Mouse (Mus musculus): ENCODE results near the gene Rai1. TPM values are rescaled to one million over a fixed set of nuclear protein-coding genes. Genes with fewer than 3 reads are reported as not detected.

The Rai1 gene
- polyA plus RNA-seq, 2 experiments = 29.7 to 62.1 TPM

DNA sequence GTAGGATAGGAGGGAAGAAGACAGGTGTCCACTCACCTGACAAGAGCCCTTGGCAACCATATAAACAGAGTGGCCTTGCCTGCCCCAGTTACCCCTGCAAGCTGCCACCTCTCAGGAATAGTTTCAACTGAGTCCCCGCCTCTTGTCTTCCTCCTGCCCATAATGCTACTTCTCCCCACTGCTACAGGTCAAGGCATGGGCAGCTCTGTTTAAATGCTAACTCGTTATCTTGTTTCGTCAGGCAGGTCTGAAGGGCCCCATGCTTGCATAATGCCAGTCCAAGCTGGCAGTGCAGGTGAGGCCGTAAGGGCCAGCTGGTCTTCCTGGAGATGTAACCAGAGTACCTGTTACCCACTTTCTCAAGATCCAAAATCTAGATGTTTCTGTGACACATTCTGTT lies 41.4 kb downstream of the Rai1 start:
- no peak for TF ChIP-seq POLR2A (IDR thresholded peaks at IDR 0.05; ENCODE audit: borderline replicate concordance, extremely low read depth, insufficient read depth, insufficient read length)
- no peaks in the 10 kb centered on the region for H3K27me3 ChIP-seq (ENCODE audit: control insufficient read depth, insufficient read depth, low read length)
- H3K4me3 ChIP-seq (replicated peaks; ENCODE audit: low read length) = no peak overlapping the region
- H3K36me3 ChIP-seq (ENCODE audit: control insufficient read depth, insufficient read depth, low read length) = peaks cover 58% of the 10 kb centered on the region
- ATAC-seq (ENCODE audit: low FRiP score, low read depth) = no peak
- H3K9me3 ChIP-seq (ENCODE audit: control insufficient read depth, low read length) = no peaks in the 10 kb centered on the region
- no peak overlapping the region for H3K9ac ChIP-seq (ENCODE audit: low read depth, low read length, severe bottlenecking)
- no peak overlapping the region for H3K27ac ChIP-seq (replicated peaks; ENCODE audit: low read depth, low read length)
- DNase-seq (ENCODE audit: low spot score) = no peak
- H3K4me1 ChIP-seq (ENCODE audit: control insufficient read depth, insufficient read depth, low read length) = peaks cover 4% of the 10 kb centered on the region
- WGBS = 88% methylated on average over 4 of the region's 4 CpGs
- no peak overlapping the region for H3K4me2 ChIP-seq (replicated peaks; ENCODE audit: low read depth, low read length, severe bottlenecking)

- TF ChIP-seq POLR2A (IDR thresholded peaks at IDR 0.05; ENCODE audit: borderline replicate concordance, extremely low read depth, insufficient read depth, insufficient read length) = no peak
- DNase-seq (ENCODE audit: low spot score) (no peak), ATAC-seq (ENCODE audit: low FRiP score, low read depth) (no peak)
- Histone ChIP-seq H3K36me3 (ENCODE audit: control insufficient read depth, insufficient read depth, low read length) (peaks cover 62% of the 10 kb centered on the region), H3K4me2 (replicated peaks; ENCODE audit: low read depth, low read length, severe bottlenecking) (no peak overlapping the region), H3K27ac (replicated peaks; ENCODE audit: low read depth, low read length) (no peak overlapping the region), H3K9me3 (ENCODE audit: control insufficient read depth, low read length) (no peaks in the 10 kb centered on the region), H3K27me3 (ENCODE audit: control insufficient read depth, insufficient read depth, low read length) (no peaks in the 10 kb centered on the region), H3K4me1 (ENCODE audit: control insufficient read depth, insufficient read depth, low read length) (no peaks in the 10 kb centered on the region), H3K9ac (ENCODE audit: low read depth, low read length, severe bottlenecking) (no peak overlapping the region), H3K4me3 (replicated peaks; ENCODE audit: low read length) (no peak overlapping the region)
- 72% methylated on average over 5 of the region's 5 CpGs for WGBS
These were observed 43.8 kb downstream of the Rai1 start for GRCm38 (mm10) chr11:60148591-60148990.

- Histone ChIP-seq H3K27me3 (ENCODE audit: control insufficient read depth, insufficient read depth, low read length) (no peaks in the 10 kb centered on the region), H3K9me3 (ENCODE audit: control insufficient read depth, low read length) (no peaks in the 10 kb centered on the region), H3K9ac (ENCODE audit: low read depth, low read length, severe bottlenecking) (no peak overlapping the region), H3K4me1 (ENCODE audit: control insufficient read depth, insufficient read depth, low read length) (no peaks in the 10 kb centered on the region), H3K4me3 (replicated peaks; ENCODE audit: low read length) (no peak overlapping the region), H3K27ac (replicated peaks; ENCODE audit: low read depth, low read length) (no peak overlapping the region), H3K4me2 (replicated peaks; ENCODE audit: low read depth, low read length, severe bottlenecking) (no peak overlapping the region), H3K36me3 (ENCODE audit: control insufficient read depth, insufficient read depth, low read length) (peaks cover 64% of the 10 kb centered on the region)
- DNase-seq (ENCODE audit: low spot score) (no peak), ATAC-seq (ENCODE audit: low FRiP score, low read depth) (no peak)
- TF ChIP-seq POLR2A (IDR thresholded peaks at IDR 0.05; ENCODE audit: borderline replicate concordance, extremely low read depth, insufficient read depth, insufficient read length) = no peak
- 60% methylated on average over 3 of the region's 3 CpGs for WGBS
These were observed 44.3 kb downstream of the Rai1 start for GRCm38 (mm10) chr11:60149086-60149485.

- no peaks in the 10 kb centered on the region for H3K27me3 ChIP-seq (ENCODE audit: control insufficient read depth, insufficient read depth, low read length)
- DNase-seq (ENCODE audit: low spot score) (no peak), ATAC-seq (ENCODE audit: low FRiP score, low read depth) (no peak)
- no peaks in the 10 kb centered on the region for H3K4me1 ChIP-seq (ENCODE audit: control insufficient read depth, insufficient read depth, low read length)
- H3K4me2 ChIP-seq (replicated peaks; ENCODE audit: low read depth, low read length, severe bottlenecking) = no peak overlapping the region
- H3K9me3 ChIP-seq (ENCODE audit: control insufficient read depth, low read length) = no peaks in the 10 kb centered on the region
- H3K36me3 ChIP-seq (ENCODE audit: control insufficient read depth, insufficient read depth, low read length) = peaks cover 60% of the 10 kb centered on the region
- TF ChIP-seq POLR2A (IDR thresholded peaks at IDR 0.05; ENCODE audit: borderline replicate concordance, extremely low read depth, insufficient read depth, insufficient read length) = no peak
- 86% methylated on average over 3 of the region's 3 CpGs for WGBS
- no peak overlapping the region for H3K4me3 ChIP-seq (replicated peaks; ENCODE audit: low read length)
- no peak overlapping the region for H3K27ac ChIP-seq (replicated peaks; ENCODE audit: low read depth, low read length)
- H3K9ac ChIP-seq (ENCODE audit: low read depth, low read length, severe bottlenecking) = no peak overlapping the region
These were observed 45.9 kb downstream of the Rai1 start for GRCm38 (mm10) chr11:60150677-60151076.

- Histone ChIP-seq H3K27ac (replicated peaks; ENCODE audit: low read depth, low read length) (no peak overlapping the region), H3K9me3 (ENCODE audit: control insufficient read depth, low read length) (no peaks in the 10 kb centered on the region), H3K9ac (ENCODE audit: low read depth, low read length, severe bottlenecking) (no peak overlapping the region), H3K36me3 (ENCODE audit: control insufficient read depth, insufficient read depth, low read length) (peaks cover 55% of the 10 kb centered on the region), H3K27me3 (ENCODE audit: control insufficient read depth, insufficient read depth, low read length) (no peaks in the 10 kb centered on the region), H3K4me1 (ENCODE audit: control insufficient read depth, insufficient read depth, low read length) (no peaks in the 10 kb centered on the region), H3K4me3 (replicated peaks; ENCODE audit: low read length) (no peak overlapping the region), H3K4me2 (replicated peaks; ENCODE audit: low read depth, low read length, severe bottlenecking) (no peak overlapping the region)
- DNase-seq (ENCODE audit: low spot score) (no peak), ATAC-seq (ENCODE audit: low FRiP score, low read depth) (no peak)
- no peak for TF ChIP-seq POLR2A (IDR thresholded peaks at IDR 0.05; ENCODE audit: borderline replicate concordance, extremely low read depth, insufficient read depth, insufficient read length)
- WGBS = 77% methylated on average over 1 of the region's 1 CpGs
These were observed 47.5 kb downstream of the Rai1 start for GRCm38 (mm10) chr11:60152339-60152738.

DNA sequence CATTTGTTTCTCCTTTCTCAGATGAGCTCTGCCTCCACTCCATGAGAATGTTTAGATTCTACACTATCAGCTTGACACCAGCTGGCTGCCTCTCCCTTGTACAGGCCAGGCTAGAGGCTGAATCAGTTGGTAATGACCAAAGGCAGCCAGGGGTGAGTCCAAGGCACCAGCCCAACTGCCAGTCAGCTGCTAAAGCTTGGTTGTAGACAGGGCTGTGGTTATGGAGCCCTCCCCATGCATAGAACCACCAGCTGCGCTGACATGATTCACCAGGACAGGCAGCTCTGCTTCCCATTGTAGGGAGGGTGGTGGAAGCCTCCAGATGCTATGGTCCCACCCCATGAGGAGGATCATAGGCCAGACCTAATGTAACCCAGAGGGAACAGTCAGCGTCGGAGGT lies 49.1 kb downstream of the Rai1 start:
- WGBS = 85% methylated on average over 3 of the region's 3 CpGs
- Histone ChIP-seq H3K4me3 (replicated peaks; ENCODE audit: low read length) (no peak overlapping the region), H3K9ac (ENCODE audit: low read depth, low read length, severe bottlenecking) (no peak overlapping the region), H3K36me3 (ENCODE audit: control insufficient read depth, insufficient read depth, low read length) (peaks cover 48% of the 10 kb centered on the region), H3K27me3 (ENCODE audit: control insufficient read depth, insufficient read depth, low read length) (no peaks in the 10 kb centered on the region), H3K9me3 (ENCODE audit: control insufficient read depth, low read length) (no peaks in the 10 kb centered on the region), H3K27ac (replicated peaks; ENCODE audit: low read depth, low read length) (no peak overlapping the region), H3K4me2 (replicated peaks; ENCODE audit: low read depth, low read length, severe bottlenecking) (no peak overlapping the region), H3K4me1 (ENCODE audit: control insufficient read depth, insufficient read depth, low read length) (no peaks in the 10 kb centered on the region)
- no peak for DNase-seq (ENCODE audit: low spot score)
- no peak for TF ChIP-seq POLR2A (IDR thresholded peaks at IDR 0.05; ENCODE audit: borderline replicate concordance, extremely low read depth, insufficient read depth, insufficient read length)
- ATAC-seq (ENCODE audit: low FRiP score, low read depth) = no peak

All from limb, embryonic 14.5 days (tissue).